Mouse (Mus musculus): Measurements from ENCODE around the gene Cd37. TPM values are rescaled to one million over a fixed set of nuclear protein-coding genes. Genes with fewer than 3 reads are reported as not detected.

The Cd37 gene
- polyA plus RNA-seq, 1 experiment: 63.6 TPM

DNA sequence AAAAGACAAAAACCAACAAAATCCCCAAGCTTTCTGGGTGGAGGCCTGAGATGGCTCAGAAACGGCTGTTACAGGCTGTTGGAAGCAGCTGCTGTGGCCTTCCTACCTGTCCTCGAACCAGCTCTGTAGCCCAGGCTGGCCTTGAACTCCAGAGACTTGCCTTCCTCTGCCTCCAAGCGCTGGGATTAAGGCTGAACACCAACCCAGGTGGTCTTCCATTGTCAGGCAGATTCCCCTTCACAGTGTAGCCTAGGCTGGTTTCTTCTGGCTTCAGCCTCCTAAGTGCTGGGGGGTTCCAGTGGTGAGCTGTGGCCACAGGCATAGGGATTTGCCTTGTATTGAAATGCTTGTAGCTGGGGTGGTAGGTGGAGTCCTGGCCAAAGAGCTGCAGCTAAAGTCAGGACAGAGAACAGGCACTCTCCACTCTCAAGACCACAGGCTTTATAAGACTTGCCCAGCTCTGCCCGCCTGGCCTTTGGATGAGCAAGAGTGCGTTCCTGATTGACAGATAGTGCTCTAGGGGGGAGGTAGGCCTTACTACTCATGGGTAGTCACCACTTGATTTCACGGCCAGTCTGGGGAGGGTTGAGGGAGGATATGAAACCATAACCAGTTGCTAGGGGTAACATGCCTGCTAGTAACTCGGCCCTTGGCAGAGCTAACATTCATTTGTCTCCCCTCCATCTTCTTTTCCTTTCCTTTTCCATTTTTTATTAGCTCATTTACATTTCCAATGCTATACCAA lies 9.3 kb downstream of the Cd37 start:
- no peak overlapping the region for H3K27ac ChIP-seq (ENCODE audit: insufficient read depth, low read depth, low read length)
- H3K27me3 ChIP-seq (ENCODE audit: control insufficient read depth, insufficient read depth, low read length): no peaks in the 10 kb centered on the region
- H3K4me3 ChIP-seq (ENCODE audit: low read depth, low read length): no peak overlapping the region
- 88% methylated on average over 7 of the region's 7 CpGs for WGBS
- TF ChIP-seq CTCF (IDR thresholded peaks at IDR 0.05; ENCODE audit: extremely low read depth, insufficient read length, insufficient replicate concordance, low read depth, low read length) (no peak), POLR2A (IDR thresholded peaks at IDR 0.05; ENCODE audit: low read depth, low read length) (no peak)
- no peaks in the 10 kb centered on the region for H3K36me3 ChIP-seq (ENCODE audit: control insufficient read depth, insufficient read depth, low read length)
- H3K4me1 ChIP-seq (ENCODE audit: control insufficient read depth, insufficient read depth, insufficient read length, low read length): peaks cover 10% of the 10 kb centered on the region

DNA sequence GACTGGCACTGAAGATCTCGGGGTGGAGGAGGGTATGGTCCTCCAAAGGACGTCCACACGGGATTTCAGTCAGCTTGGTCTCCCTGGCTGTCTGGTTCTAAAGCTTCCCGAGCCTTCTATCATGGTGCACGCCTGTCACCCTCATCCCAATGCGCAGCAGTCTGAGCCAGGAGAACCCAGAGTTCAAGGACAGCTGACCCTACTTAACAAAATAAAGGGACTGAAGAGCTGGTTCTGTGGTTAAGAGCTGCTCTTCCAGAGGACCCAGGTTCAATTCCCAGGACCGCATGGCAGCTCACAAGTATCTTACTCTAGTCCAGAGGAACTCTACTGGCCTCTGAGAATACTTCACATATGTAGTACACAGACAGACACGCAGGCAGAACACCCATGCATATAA lies 9.9 kb downstream of the Cd37 start:
- H3K27me3 ChIP-seq (ENCODE audit: control insufficient read depth, insufficient read depth, low read length): no peaks in the 10 kb centered on the region
- H3K27ac ChIP-seq (ENCODE audit: insufficient read depth, low read depth, low read length): no peak overlapping the region
- H3K4me1 ChIP-seq (ENCODE audit: control insufficient read depth, insufficient read depth, insufficient read length, low read length): peaks cover 5% of the 10 kb centered on the region
- H3K36me3 ChIP-seq (ENCODE audit: control insufficient read depth, insufficient read depth, low read length): no peaks in the 10 kb centered on the region
- 91% methylated on average over 8 of the region's 8 CpGs for WGBS
- TF ChIP-seq CTCF (IDR thresholded peaks at IDR 0.05; ENCODE audit: extremely low read depth, insufficient read length, insufficient replicate concordance, low read depth, low read length): no peak
- TF ChIP-seq POLR2A (IDR thresholded peaks at IDR 0.05; ENCODE audit: low read depth, low read length): no peak
- H3K4me3 ChIP-seq (ENCODE audit: low read depth, low read length): no peak overlapping the region

DNA sequence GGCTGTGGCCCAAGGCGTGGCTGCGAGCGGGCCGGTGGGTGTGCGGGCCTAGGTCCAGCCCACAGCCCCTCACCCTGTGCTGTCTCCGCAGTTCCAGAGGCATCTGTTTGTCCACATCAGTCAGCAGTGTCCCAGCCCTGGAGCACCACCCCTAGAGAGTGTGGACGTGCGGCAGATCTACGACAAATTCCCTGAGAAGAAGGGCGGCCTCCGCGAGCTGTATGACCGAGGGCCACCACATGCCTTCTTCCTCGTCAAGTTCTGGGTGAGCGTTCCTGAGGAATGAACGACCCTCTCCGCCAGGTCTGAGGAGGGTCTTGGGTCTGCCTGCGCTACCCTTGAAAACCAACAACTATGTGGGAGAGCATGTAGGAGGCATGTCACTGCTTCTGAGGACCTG lies 10.4 kb downstream of the Cd37 start:
- no peaks in the 10 kb centered on the region for H3K36me3 ChIP-seq (ENCODE audit: control insufficient read depth, insufficient read depth, low read length)
- no peak for TF ChIP-seq CTCF (IDR thresholded peaks at IDR 0.05; ENCODE audit: extremely low read depth, insufficient read length, insufficient replicate concordance, low read depth, low read length)
- no peak for TF ChIP-seq POLR2A (IDR thresholded peaks at IDR 0.05; ENCODE audit: low read depth, low read length)

DNA sequence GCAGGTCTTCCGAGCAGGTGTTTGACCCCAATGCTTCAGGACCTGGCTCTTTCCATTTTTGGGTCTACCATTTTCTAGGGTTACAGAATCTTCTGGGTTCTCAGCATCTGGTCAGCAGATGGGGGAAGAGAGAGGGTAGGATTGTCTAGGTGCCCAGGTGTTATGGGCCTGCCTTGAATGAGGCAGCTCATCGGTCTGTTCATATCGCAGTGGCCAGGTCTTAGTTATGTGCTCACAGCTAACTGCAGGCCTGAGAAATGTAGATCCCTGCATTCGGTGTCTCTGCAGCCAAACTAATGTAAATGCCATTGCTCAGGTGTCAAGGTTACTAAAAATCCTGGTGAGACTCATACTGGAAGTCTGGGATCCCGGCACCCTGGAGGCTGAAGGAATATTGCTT lies 12.5 kb downstream of the Cd37 start:
- Histone ChIP-seq H3K4me3 (ENCODE audit: low read depth, low read length) (no peak overlapping the region), H3K27me3 (ENCODE audit: control insufficient read depth, insufficient read depth, low read length) (no peaks in the 10 kb centered on the region), H3K36me3 (ENCODE audit: control insufficient read depth, insufficient read depth, low read length) (no peaks in the 10 kb centered on the region), H3K4me1 (ENCODE audit: control insufficient read depth, insufficient read depth, insufficient read length, low read length) (no peaks in the 10 kb centered on the region), H3K27ac (ENCODE audit: insufficient read depth, low read depth, low read length) (no peak overlapping the region)
- WGBS: 82% methylated on average over 5 of the region's 5 CpGs
- TF ChIP-seq POLR2A (IDR thresholded peaks at IDR 0.05; ENCODE audit: low read depth, low read length) (no peak), CTCF (IDR thresholded peaks at IDR 0.05; ENCODE audit: extremely low read depth, insufficient read length, insufficient replicate concordance, low read depth, low read length) (no peak)

More for the DNA sequence above, 10.4 kb downstream of the Cd37 start:
- H3K27me3 ChIP-seq (ENCODE audit: control insufficient read depth, insufficient read depth, low read length): no peaks in the 10 kb centered on the region
- 0 out of 2 replicates have a peak, but pooled peaks cover under 1% of the 10 kb centered on the region for H3K4me1 ChIP-seq (ENCODE audit: control insufficient read depth, insufficient read depth, insufficient read length, low read length)
- no peak overlapping the region for H3K27ac ChIP-seq (ENCODE audit: insufficient read depth, low read depth, low read length)
- no peak overlapping the region for H3K4me3 ChIP-seq (ENCODE audit: low read depth, low read length)
- WGBS: 95% methylated on average over 18 of the region's 18 CpGs

DNA sequence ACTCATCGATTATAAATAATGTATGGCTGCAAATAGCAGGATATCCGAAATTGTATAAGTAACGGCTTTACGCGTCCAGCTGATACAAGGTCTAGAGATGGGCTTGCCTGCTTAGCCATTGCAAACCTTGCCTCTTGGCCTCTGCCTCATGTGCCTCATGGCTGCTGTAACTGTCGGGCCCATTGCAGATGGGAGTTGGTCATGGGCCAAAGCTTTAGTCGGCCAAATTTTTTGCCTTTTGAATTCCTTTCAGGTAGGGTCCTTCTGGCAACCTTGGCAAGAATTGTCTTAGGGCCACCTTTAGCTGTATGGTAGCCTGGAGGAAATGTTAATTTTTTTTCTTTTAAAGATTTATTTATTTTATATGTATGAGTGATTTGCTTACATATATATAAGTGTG lies 14.1 kb downstream of the Cd37 start:
- 93% methylated on average over 7 of the region's 7 CpGs for WGBS

DNA sequence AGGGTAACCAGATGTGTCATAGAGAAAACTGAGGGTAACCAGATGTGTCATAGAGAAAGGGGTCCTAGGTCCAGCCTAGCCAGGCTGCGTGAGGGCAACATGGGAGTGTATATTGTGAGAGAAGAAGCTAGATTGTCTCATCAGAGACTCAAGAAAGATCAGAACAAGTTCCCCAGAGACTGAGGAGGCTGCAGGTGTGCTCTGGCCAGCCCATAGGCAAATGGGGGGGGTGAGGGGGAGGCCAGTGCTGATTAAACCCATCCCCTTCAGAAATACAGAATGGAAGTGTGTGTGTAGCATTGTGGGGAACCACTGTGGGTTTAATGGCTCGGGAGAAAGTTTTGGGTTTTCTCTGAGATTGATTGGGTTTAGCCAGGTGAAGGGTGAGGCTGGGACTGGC lies 17.2 kb downstream of the Cd37 start:
- no peak overlapping the region for H3K4me3 ChIP-seq (ENCODE audit: low read depth, low read length)
- 65% methylated on average over 2 of the region's 2 CpGs for WGBS
- H3K36me3 ChIP-seq (ENCODE audit: control insufficient read depth, insufficient read depth, low read length): no peaks in the 10 kb centered on the region
- H3K4me1 ChIP-seq (ENCODE audit: control insufficient read depth, insufficient read depth, insufficient read length, low read length): no peaks in the 10 kb centered on the region
- H3K27me3 ChIP-seq (ENCODE audit: control insufficient read depth, insufficient read depth, low read length): no peaks in the 10 kb centered on the region
- no peak overlapping the region for H3K27ac ChIP-seq (ENCODE audit: insufficient read depth, low read depth, low read length)
- no peak for TF ChIP-seq CTCF (IDR thresholded peaks at IDR 0.05; ENCODE audit: extremely low read depth, insufficient read length, insufficient replicate concordance, low read depth, low read length)

More for the DNA sequence above, 14.1 kb downstream of the Cd37 start:
- no peak overlapping the region for H3K27ac ChIP-seq (ENCODE audit: insufficient read depth, low read depth, low read length)
- no peaks in the 10 kb centered on the region for H3K36me3 ChIP-seq (ENCODE audit: control insufficient read depth, insufficient read depth, low read length)
- H3K27me3 ChIP-seq (ENCODE audit: control insufficient read depth, insufficient read depth, low read length): no peaks in the 10 kb centered on the region
- TF ChIP-seq POLR2A (IDR thresholded peaks at IDR 0.05; ENCODE audit: low read depth, low read length): no peak
- TF ChIP-seq CTCF (IDR thresholded peaks at IDR 0.05; ENCODE audit: extremely low read depth, insufficient read length, insufficient replicate concordance, low read depth, low read length): no peak
- no peaks in the 10 kb centered on the region for H3K4me1 ChIP-seq (ENCODE audit: control insufficient read depth, insufficient read depth, insufficient read length, low read length)
- H3K4me3 ChIP-seq (ENCODE audit: low read depth, low read length): no peak overlapping the region

DNA sequence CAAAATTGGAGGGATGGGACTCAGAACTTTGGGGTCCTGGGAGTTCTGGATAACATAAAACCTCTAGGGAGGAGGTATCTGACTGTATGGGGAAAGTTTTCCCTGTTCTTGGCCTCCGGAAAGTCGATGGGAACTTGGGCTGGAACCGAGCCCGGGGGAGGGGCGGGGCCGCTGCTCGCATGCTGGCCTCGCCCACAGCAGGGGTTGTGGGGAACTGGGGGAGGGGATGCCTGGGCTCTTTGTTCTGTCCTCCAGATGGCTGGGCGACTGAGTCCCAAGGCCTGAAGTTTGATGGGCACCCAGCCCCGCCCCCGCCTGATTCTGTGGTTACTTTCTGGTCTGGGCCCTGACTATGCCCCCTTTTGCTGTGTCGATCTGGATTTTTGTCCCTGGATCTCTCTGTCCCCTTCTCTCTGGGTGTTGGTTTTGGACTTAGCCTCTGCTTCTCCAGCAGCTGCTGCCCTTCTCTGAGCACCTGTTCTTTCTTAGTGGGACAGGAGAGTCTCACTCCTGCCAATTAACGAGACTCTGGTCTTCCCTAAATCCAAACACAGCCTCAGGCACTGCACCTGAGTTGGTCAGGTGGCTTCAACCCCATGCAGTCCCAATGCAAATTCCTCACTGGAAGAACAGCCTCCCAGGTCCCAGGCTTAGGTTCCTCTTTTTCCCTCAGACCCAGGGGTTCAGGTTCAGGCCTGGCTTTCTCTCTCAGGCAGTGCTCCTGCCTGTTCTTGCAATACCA lies 22.3 kb downstream of the Cd37 start:
- Histone ChIP-seq H3K36me3 (ENCODE audit: control insufficient read depth, insufficient read depth, low read length) (no peaks in the 10 kb centered on the region), H3K4me1 (ENCODE audit: control insufficient read depth, insufficient read depth, insufficient read length, low read length) (peaks cover 7% of the 10 kb centered on the region), H3K27ac (ENCODE audit: insufficient read depth, low read depth, low read length) (no peak overlapping the region), H3K27me3 (ENCODE audit: control insufficient read depth, insufficient read depth, low read length) (peaks cover 11% of the 10 kb centered on the region), H3K4me3 (ENCODE audit: low read depth, low read length) (peak overlapping the region; percentile 67)
- no peak for TF ChIP-seq CTCF (IDR thresholded peaks at IDR 0.05; ENCODE audit: extremely low read depth, insufficient read length, insufficient replicate concordance, low read depth, low read length)
- no peak for TF ChIP-seq POLR2A (IDR thresholded peaks at IDR 0.05; ENCODE audit: low read depth, low read length)
- 6% methylated on average over 13 of the region's 13 CpGs for WGBS

Data from small intestine, adult 2 months (tissue).